Mouse (Mus musculus): ENCODE results near the gene H2-DMb2.

GRCm38 (mm10) chr17:34131911-34132310 lies 11.2 kb upstream of the H2-DMb2 start:
- no peak for TF ChIP-seq CTCF (IDR thresholded peaks at IDR 0.05; ENCODE audit: extremely low read depth, insufficient read depth, low read length)
- no peak for TF ChIP-seq POLR2A (IDR thresholded peaks at IDR 0.05; ENCODE audit: extremely low read depth, insufficient read depth, low read length)

All from cortical plate, adult 2 months (tissue).